Mouse (Mus musculus): ENCODE measurements at regions not wholly inside any gene's neighbourhood (a gene's known extent, or its start where the extent isn't known, plus 50 kb on each side); places are given as distances from the start of the nearest gene placed in this dataset.

- Histone ChIP-seq H3K27ac (replicated peaks) (no peak overlapping the region), H3K9me3 (no peaks in the 10 kb centered on the region), H3K36me3 (no peaks in the 10 kb centered on the region), H3K9ac (no peak overlapping the region), H3K4me2 (no peak overlapping the region), H3K4me3 (no peak overlapping the region), H3K4me1 (replicated peaks) (peaks cover 26% of the 10 kb centered on the region), H3K27me3 (peaks cover 18% of the 10 kb centered on the region)
- 61% methylated on average over 7 of the region's 7 CpGs for WGBS
- ATAC-seq (ENCODE audit: low read depth), result no peak
Observed at GRCm38 (mm10) chr3:119955745-119956615, 171.7 kb upstream of the Ptbp2 start.

GRCm38 (mm10) chr3:119950721-119951120, 166.5 kb upstream of the Ptbp2 start:
- WGBS, result 48% methylated on average over 3 of the region's 3 CpGs
- Histone ChIP-seq H3K9ac (no peak overlapping the region), H3K4me1 (replicated peaks) (peaks cover 48% of the 10 kb centered on the region), H3K9me3 (no peaks in the 10 kb centered on the region), H3K4me3 (no peak overlapping the region), H3K4me2 (no peak overlapping the region), H3K27me3 (peaks cover 9% of the 10 kb centered on the region; the same call in 1 of the 2 replicates), H3K27ac (replicated peaks) (no peak overlapping the region), H3K36me3 (no peaks in the 10 kb centered on the region)
- ATAC-seq (ENCODE audit: low read depth), result no peak

DNA sequence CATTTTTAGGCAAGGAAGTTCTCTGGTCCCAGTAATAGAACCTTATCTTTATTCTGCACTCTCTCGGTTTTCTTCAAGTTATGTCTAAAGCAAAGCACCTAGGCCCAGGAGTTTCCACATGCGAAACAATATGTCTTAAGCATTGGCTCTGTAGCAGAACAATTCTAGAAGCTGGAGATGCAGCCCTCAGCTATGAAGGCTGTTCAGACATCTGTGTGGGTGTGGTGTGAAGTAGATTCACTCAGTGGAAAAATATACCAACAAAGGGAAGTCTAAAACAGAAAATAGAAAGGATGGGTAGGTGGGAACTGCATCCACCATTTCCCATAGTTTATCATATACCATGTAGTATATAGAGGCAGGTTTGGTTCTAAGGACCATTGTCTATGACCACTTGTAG, 165.8 kb upstream of the Ptbp2 start:
- Histone ChIP-seq H3K9me3 (no peaks in the 10 kb centered on the region), H3K27me3 (peaks cover 9% of the 10 kb centered on the region; the same call in 1 of the 2 replicates), H3K9ac (no peak overlapping the region), H3K27ac (replicated peaks) (0 out of 2 replicates have a peak overlapping the region, but pooled peaks have one; percentile 55), H3K4me2 (peak overlapping the region; percentile 53; the same call in 1 of the 2 replicates), H3K4me3 (no peak overlapping the region), H3K4me1 (replicated peaks) (peaks cover 43% of the 10 kb centered on the region), H3K36me3 (no peaks in the 10 kb centered on the region)
- no peak for ATAC-seq (ENCODE audit: low read depth)
- WGBS, result 75% methylated on average over 2 of the region's 2 CpGs

- peak; percentile 83 for ATAC-seq (ENCODE audit: low read depth)
- Histone ChIP-seq H3K4me1 (replicated peaks) (peaks cover 39% of the 10 kb centered on the region), H3K27ac (replicated peaks) (peak overlapping the region; percentile 30; the same call in 1 of the 2 replicates), H3K27me3 (peaks cover 9% of the 10 kb centered on the region; the same call in 1 of the 2 replicates), H3K9ac (no peak overlapping the region), H3K36me3 (no peaks in the 10 kb centered on the region), H3K4me3 (peak overlapping the region; percentile 19; the same call in 1 of the 2 replicates), H3K9me3 (no peaks in the 10 kb centered on the region), H3K4me2 (peak overlapping the region; percentile 53)
- WGBS, result 6% methylated on average over 7 of the region's 7 CpGs
Observed at GRCm38 (mm10) chr3:119949620-119950019, 165.4 kb upstream of the Ptbp2 start.

GRCm38 (mm10) chr3:119949041-119949470, 164.8 kb upstream of the Ptbp2 start:
- Histone ChIP-seq H3K4me2 (peak overlapping the region; percentile 53), H3K9ac (peak overlapping the region; percentile 23; the same call in 1 of the 2 replicates), H3K4me3 (peak overlapping the region; percentile 19; the same call in 1 of the 2 replicates)

DNA sequence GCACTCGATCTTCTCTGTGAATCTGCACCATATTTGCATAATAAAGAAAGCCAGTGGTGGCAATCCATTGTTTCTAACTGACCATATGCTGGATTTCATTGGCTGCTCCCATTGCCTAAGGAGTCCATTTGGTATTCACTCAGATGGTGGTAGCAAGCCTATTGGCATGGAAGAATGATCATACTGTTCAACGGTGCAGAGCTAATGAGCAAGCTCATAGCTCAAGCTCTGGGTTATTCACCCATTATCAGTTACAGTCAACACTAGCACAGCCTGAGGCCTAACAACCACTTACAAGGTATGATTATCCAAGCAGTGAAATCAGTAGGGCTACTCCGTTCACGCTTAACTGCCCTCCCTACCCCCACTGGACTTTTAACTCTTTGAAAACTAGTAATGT, 162.9 kb upstream of the Ptbp2 start:
- Histone ChIP-seq H3K4me2 (no peak overlapping the region), H3K4me1 (replicated peaks) (peaks cover 38% of the 10 kb centered on the region), H3K9me3 (no peaks in the 10 kb centered on the region), H3K9ac (no peak overlapping the region), H3K27me3 (peaks cover 4% of the 10 kb centered on the region; the same call in 1 of the 2 replicates), H3K36me3 (no peaks in the 10 kb centered on the region), H3K4me3 (no peak overlapping the region), H3K27ac (replicated peaks) (no peak overlapping the region)
- peak; percentile 42 for ATAC-seq (ENCODE audit: low read depth)
- 19% methylated on average over 4 of the region's 4 CpGs for WGBS

More at GRCm38 (mm10) chr3:119949041-119949470, 164.8 kb upstream of the Ptbp2 start:
- Histone ChIP-seq H3K27me3 (peaks cover 9% of the 10 kb centered on the region; the same call in 1 of the 2 replicates), H3K9me3 (no peaks in the 10 kb centered on the region), H3K4me1 (replicated peaks) (peaks cover 38% of the 10 kb centered on the region), H3K36me3 (no peaks in the 10 kb centered on the region), H3K27ac (replicated peaks) (peak overlapping the region; percentile 30)
- whole genome bisulfite sequencing, result 9% methylated on average over 17 of the region's 17 CpGs
- peak; percentile 67 for ATAC-seq (ENCODE audit: low read depth)

DNA sequence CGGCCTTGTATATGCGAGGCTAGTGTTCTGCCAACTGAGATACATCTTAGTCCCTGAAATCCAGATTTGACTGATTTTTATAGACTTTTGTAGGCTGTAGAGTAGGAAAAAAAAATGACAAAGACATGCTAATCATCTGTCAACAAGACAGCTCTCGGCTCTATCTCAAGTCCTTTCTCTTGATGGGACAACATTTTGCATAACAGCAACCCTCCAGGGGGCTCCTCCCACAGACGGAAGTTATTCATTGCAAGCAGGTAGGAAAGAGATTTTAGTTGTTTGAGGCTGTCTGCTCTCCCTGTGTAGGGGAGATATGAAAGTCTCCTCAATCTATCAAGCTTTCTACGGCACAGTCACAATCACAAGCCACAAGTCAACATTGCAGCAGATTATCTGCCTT, 159.8 kb upstream of the Ptbp2 start:
- WGBS, result 56% methylated on average over 5 of the region's 5 CpGs
- Histone ChIP-seq H3K4me2 (no peak overlapping the region), H3K27ac (replicated peaks) (no peak overlapping the region), H3K36me3 (no peaks in the 10 kb centered on the region), H3K9ac (no peak overlapping the region), H3K4me1 (replicated peaks) (peaks cover 23% of the 10 kb centered on the region), H3K4me3 (no peak overlapping the region), H3K9me3 (no peaks in the 10 kb centered on the region), H3K27me3 (no peaks in the 10 kb centered on the region)
- no peak for ATAC-seq (ENCODE audit: low read depth)

DNA sequence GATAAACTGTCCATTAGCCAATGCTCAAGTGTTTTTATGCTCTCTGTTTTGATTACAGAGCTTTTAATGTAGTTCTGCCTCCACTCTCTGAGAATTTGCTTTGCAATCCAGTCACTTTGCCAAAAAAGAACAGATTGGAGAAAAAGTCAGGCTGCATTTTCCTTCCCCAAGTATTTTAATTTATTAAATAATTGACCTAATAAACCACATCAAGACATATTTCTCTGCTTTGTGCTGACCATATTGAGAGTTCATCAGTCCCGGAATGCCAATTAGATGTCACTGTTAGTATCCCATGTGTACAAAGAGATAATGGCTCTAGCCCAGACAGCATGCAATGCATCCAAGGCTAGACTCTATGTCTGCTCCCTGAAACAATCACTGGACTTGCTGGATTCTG, 154.8 kb upstream of the Ptbp2 start:
- no peak overlapping the region for H3K4me2 ChIP-seq
- no peaks in the 10 kb centered on the region for H3K9me3 ChIP-seq
- 81% methylated on average over 1 of the region's 1 CpGs for WGBS
- no peaks in the 10 kb centered on the region for H3K36me3 ChIP-seq
- H3K27ac ChIP-seq (replicated peaks), result no peak overlapping the region
- ATAC-seq (ENCODE audit: low read depth), result no peak
- H3K4me1 ChIP-seq (replicated peaks), result peaks cover 17% of the 10 kb centered on the region
- no peaks in the 10 kb centered on the region for H3K27me3 ChIP-seq
- H3K4me3 ChIP-seq, result no peak overlapping the region
- H3K9ac ChIP-seq, result no peak overlapping the region

GRCm38 (mm10) chr3:119938425-119938824, 154.2 kb upstream of the Ptbp2 start:
- Histone ChIP-seq H3K9me3 (no peaks in the 10 kb centered on the region), H3K27me3 (no peaks in the 10 kb centered on the region), H3K4me3 (no peak overlapping the region), H3K4me1 (replicated peaks) (peaks cover 18% of the 10 kb centered on the region), H3K4me2 (no peak overlapping the region), H3K9ac (no peak overlapping the region), H3K27ac (replicated peaks) (peak overlapping the region; percentile 54; the same call in 1 of the 2 replicates), H3K36me3 (no peaks in the 10 kb centered on the region)
- WGBS, result 51% methylated on average over 6 of the region's 6 CpGs
- 0 out of 2 replicates have a peak, but pooled peaks have one; percentile 23 for ATAC-seq (ENCODE audit: low read depth)

GRCm38 (mm10) chr3:119936526-119936925, 152.3 kb upstream of the Ptbp2 start:
- Histone ChIP-seq H3K9ac (no peak overlapping the region), H3K4me3 (no peak overlapping the region), H3K4me1 (replicated peaks) (peaks cover 24% of the 10 kb centered on the region), H3K27me3 (no peaks in the 10 kb centered on the region), H3K36me3 (no peaks in the 10 kb centered on the region), H3K4me2 (no peak overlapping the region), H3K9me3 (no peaks in the 10 kb centered on the region), H3K27ac (replicated peaks) (no peak overlapping the region)
- WGBS, result 63% methylated on average over 1 of the region's 1 CpGs
- no peak for ATAC-seq (ENCODE audit: low read depth)

DNA sequence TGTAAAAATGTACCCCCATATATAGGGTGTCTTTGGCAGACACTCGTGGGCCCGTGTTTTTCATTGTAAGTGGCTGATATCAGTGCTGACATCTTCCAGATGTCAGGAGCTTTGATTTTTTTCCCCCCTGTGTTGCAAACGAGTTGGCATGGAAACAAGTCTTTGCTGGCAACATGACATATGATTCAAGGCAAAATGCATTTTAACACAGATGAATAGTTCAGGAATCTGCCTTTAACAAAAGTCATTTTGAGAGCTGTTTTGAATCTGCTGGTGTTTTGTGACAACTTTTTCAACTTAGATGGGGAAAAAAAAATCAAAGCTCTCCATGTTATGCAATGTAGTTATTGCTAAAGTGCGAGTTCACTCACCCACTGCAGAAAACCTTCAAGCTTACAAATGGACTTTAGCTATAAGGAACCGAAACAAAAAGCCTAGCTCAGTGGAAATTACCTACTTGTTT, 148.8 kb upstream of the Ptbp2 start:
- no peak overlapping the region for H3K9ac ChIP-seq
- no peaks in the 10 kb centered on the region for H3K27me3 ChIP-seq
- H3K9me3 ChIP-seq, result no peaks in the 10 kb centered on the region
- no peaks in the 10 kb centered on the region for H3K36me3 ChIP-seq
- no peak overlapping the region for H3K27ac ChIP-seq (replicated peaks)
- no peak overlapping the region for H3K4me3 ChIP-seq
- no peak overlapping the region for H3K4me2 ChIP-seq
- no peak for ATAC-seq (ENCODE audit: low read depth)
- WGBS, result 35% methylated on average over 5 of the region's 5 CpGs
- peaks cover 9% of the 10 kb centered on the region; the same call in 1 of the 2 replicates for H3K4me1 ChIP-seq (replicated peaks)

- H3K27ac ChIP-seq (replicated peaks), result no peak overlapping the region
- H3K4me2 ChIP-seq, result no peak overlapping the region
- H3K9me3 ChIP-seq, result no peaks in the 10 kb centered on the region
- no peaks in the 10 kb centered on the region for H3K27me3 ChIP-seq
- ATAC-seq (ENCODE audit: low read depth), result no peak
- H3K4me3 ChIP-seq, result no peak overlapping the region
- no peaks in the 10 kb centered on the region for H3K36me3 ChIP-seq
- 90% methylated on average over 2 of the region's 2 CpGs for WGBS
- no peak overlapping the region for H3K9ac ChIP-seq
- H3K4me1 ChIP-seq (replicated peaks), result 0 out of 2 replicates have a peak, but pooled peaks cover 5% of the 10 kb centered on the region
Observed at GRCm38 (mm10) chr3:119928281-119928680, 144.0 kb upstream of the Ptbp2 start.

All from neural tube, embryonic 13.5 days (tissue).